Mouse (Mus musculus): ENCODE results near the gene Tyw3.

- TF ChIP-seq POLR2A (IDR thresholded peaks at IDR 0.05; ENCODE audit: insufficient read length, low read depth) (no peak), E2F4 (IDR thresholded peaks at IDR 0.05; ENCODE audit: insufficient read depth) (no peak), TCF12 (IDR thresholded peaks at IDR 0.05; ENCODE audit: insufficient read depth, poor library complexity, severe bottlenecking) (no peak), POLR2AphosphoS2 (IDR thresholded peaks at IDR 0.05; ENCODE audit: insufficient read length, low read depth) (no peak), TCF3 (IDR thresholded peaks at IDR 0.05; ENCODE audit: insufficient read length, low read depth) (no peak), MYOG (IDR thresholded peaks at IDR 0.05; ENCODE audit: control insufficient read depth in 1 of 3, insufficient read depth in 1 of 3, insufficient read length in 2 of 3, low read depth in 2 of 3) (no peak), USF1 (IDR thresholded peaks at IDR 0.05; ENCODE audit: low read depth) (no peak), CEBPB (IDR thresholded peaks at IDR 0.05; ENCODE audit: insufficient read depth, poor library complexity, severe bottlenecking) (no peak)
These were observed 26.1 kb downstream of the Tyw3 start for GRCm38 (mm10) chr3:154570786-154571185.

All from myocyte (in vitro differentiated cells).